Mouse (Mus musculus) brain, embryonic 14.5 days (tissue): Measurements from ENCODE around the gene Slu7.

Experiments used
- CTCF ChIP-seq: fragments of 200-500 bp; IDR thresholded peaks from 2 replicates; pipeline ENCODE4 v1.5.1; 2012; ENCODE audit warnings: inconsistent platforms, mild to moderate bottlenecking, moderate library complexity, borderline replicate concordance; ENCODE audit not compliant: insufficient read depth, insufficient read length; ENCODE audit errors: extremely low read depth
- POLR2A ChIP-seq: fragments of 200-500 bp; IDR thresholded peaks from 2 replicates; pipeline ENCODE4 v1.6.1; 2012; ENCODE audit warnings: mild to moderate bottlenecking, inconsistent platforms, borderline replicate concordance; ENCODE audit not compliant: poor library complexity, insufficient read depth, insufficient read length, severe bottlenecking; ENCODE audit errors: extremely low read depth

GRCm38 (mm10) chr11:43493815-43494409, 60.4 kb downstream of the Slu7 start:
- TF ChIP-seq CTCF (peak; percentile 93), POLR2A (no peak)
